Mouse (Mus musculus): ENCODE results near the gene Samhd1. TPM values are rescaled to one million over a fixed set of nuclear protein-coding genes. Genes with fewer than 3 reads are reported as not detected.

Samhd1 gene
- total and polyA plus RNA-seq, 3 experiments = 32.8 to 79.5 (median 67.9) TPM

DNA sequence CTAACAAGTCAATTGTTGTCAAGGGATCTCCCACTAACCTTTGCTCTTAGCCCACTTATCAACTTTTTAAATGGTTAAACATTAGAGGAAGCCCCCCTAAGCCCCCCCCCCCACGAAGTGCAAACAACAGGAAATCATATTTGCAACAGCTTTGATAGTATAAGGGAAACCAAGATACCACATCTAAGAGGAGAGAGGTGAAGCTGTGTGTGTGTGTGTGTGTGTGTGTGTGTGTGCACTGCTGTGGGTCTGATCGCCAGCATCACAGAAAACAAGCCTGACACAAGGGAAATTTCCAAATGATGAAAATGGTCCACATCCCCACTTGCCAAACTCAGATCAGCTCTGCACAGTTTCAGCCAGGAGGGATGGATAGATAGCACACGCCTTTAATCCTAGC lies 16.0 kb downstream of the Samhd1 start:
- no peak overlapping the region for H3K9ac ChIP-seq (ENCODE audit: insufficient read depth, low read depth)
- TF ChIP-seq ZNF384 (IDR thresholded peaks at IDR 0.05; ENCODE audit: low read depth, low read length) = no peak
- no peak for TF ChIP-seq SIN3A (IDR thresholded peaks at IDR 0.05; ENCODE audit: low read length)
- TF ChIP-seq KAT2A (IDR thresholded peaks at IDR 0.05; ENCODE audit: insufficient replicate concordance, low read length) = no peak
- no peak for TF ChIP-seq RAD21 (IDR thresholded peaks at IDR 0.05; ENCODE audit: low read depth, low read length)
- no peaks in the 10 kb centered on the region for H3K79me2 ChIP-seq (replicated peaks; ENCODE audit: control insufficient read depth, extremely low read depth, insufficient read depth, poor library complexity, severe bottlenecking)
- H3K36me3 ChIP-seq (replicated peaks in 1 of 2; ENCODE audit: control insufficient read depth in 1 of 2, insufficient read depth in 1 of 2, low read length in 1 of 2) = peaks cover 52 to 85% of the 10 kb centered on the region in 2 experiments
- H3K27me3 ChIP-seq (replicated peaks) = no peaks in the 10 kb centered on the region
- in situ Hi-C loops (cut with MboI; ENCODE audit: low pct_ligation_motif_present, low pct_unique_long_range_greater_than_20kb, low sequenced_read_pairs) = no loop called here
- no peak overlapping the region for H3K4me3 ChIP-seq (replicated peaks in 1 of 3; ENCODE audit: low read depth in 2 of 3, low read length in 2 of 3, poor library complexity in 1 of 3)
- DNase-seq (ENCODE audit: extremely low read depth) = no peak
- H3K4me2 ChIP-seq (ENCODE audit: insufficient read depth, low read depth, poor library complexity, severe bottlenecking) = no peak overlapping the region
- H3K4me1 ChIP-seq (ENCODE audit: control insufficient read depth in 1 of 2, insufficient read depth in 2 of 2) = no peaks in the 10 kb centered on the region
- H3K27ac ChIP-seq (ENCODE audit: insufficient read depth, low read depth) = no peak overlapping the region
- no peaks in the 10 kb centered on the region for H3K9me3 ChIP-seq (replicated peaks; ENCODE audit: low read length)
- dilution Hi-C loops (cut with MboI; ENCODE audit: extremely low pct_ligation_motif_present, extremely low pct_unique_long_range_greater_than_20kb, low sequenced_read_pairs) = no loop called here

DNA sequence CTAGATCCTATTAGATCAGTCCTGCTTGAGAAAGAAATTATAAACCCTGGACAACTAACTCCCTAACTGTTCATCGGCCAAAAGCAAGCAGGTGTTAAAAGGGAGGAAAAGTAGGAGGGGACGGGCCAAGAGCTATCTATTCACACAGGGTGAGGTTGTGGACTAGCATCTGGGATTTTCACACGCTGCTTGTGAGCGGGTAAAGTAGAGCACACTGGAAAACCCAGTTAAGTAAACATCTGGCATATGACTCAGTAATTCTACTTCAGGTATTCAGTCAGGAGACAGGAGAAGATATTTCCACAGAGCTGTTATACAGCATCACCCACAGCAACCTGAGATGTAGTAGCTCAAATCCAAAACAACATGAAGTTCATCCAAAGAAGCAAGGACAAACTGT lies 16.5 kb downstream of the Samhd1 start:
- Histone ChIP-seq H3K4me2 (ENCODE audit: insufficient read depth, low read depth, poor library complexity, severe bottlenecking) (no peak overlapping the region), H3K27ac (ENCODE audit: insufficient read depth, low read depth) (no peak overlapping the region), H3K79me2 (replicated peaks; ENCODE audit: control insufficient read depth, extremely low read depth, insufficient read depth, poor library complexity, severe bottlenecking) (no peaks in the 10 kb centered on the region), H3K9me3 (replicated peaks; ENCODE audit: low read length) (no peaks in the 10 kb centered on the region), H3K4me1 (ENCODE audit: control insufficient read depth in 1 of 2, insufficient read depth in 2 of 2) (no peaks in the 10 kb centered on the region), H3K4me3 (replicated peaks in 1 of 3; ENCODE audit: low read depth in 2 of 3, low read length in 2 of 3, poor library complexity in 1 of 3) (no peak overlapping the region), H3K27me3 (replicated peaks) (no peaks in the 10 kb centered on the region), H3K36me3 (replicated peaks in 1 of 2; ENCODE audit: control insufficient read depth in 1 of 2, insufficient read depth in 1 of 2, low read length in 1 of 2) (peaks cover 55 to 85% of the 10 kb centered on the region in 2 experiments), H3K9ac (ENCODE audit: insufficient read depth, low read depth) (no peak overlapping the region)
- no peak for DNase-seq (ENCODE audit: extremely low read depth)
- dilution Hi-C loops (cut with MboI; ENCODE audit: extremely low pct_ligation_motif_present, extremely low pct_unique_long_range_greater_than_20kb, low sequenced_read_pairs) (no loop called here), in situ Hi-C loops (cut with MboI; ENCODE audit: low pct_ligation_motif_present, low pct_unique_long_range_greater_than_20kb, low sequenced_read_pairs) (no loop called here)
- TF ChIP-seq POLR2A (IDR thresholded peaks at IDR 0.05; ENCODE audit: low read depth, low read length) (no peak), SMC3 (IDR thresholded peaks at IDR 0.05; ENCODE audit: low read depth, low read length) (no peak), HCFC1 (IDR thresholded peaks at IDR 0.05; ENCODE audit: low read depth, low read length) (no peak), ETS1 (conservative IDR thresholded peaks at IDR 0.05; ENCODE audit: low read depth, low read length) (no peak), ZNF384 (IDR thresholded peaks at IDR 0.05; ENCODE audit: low read depth, low read length) (no peak), SIN3A (IDR thresholded peaks at IDR 0.05; ENCODE audit: low read length) (no peak)

DNA sequence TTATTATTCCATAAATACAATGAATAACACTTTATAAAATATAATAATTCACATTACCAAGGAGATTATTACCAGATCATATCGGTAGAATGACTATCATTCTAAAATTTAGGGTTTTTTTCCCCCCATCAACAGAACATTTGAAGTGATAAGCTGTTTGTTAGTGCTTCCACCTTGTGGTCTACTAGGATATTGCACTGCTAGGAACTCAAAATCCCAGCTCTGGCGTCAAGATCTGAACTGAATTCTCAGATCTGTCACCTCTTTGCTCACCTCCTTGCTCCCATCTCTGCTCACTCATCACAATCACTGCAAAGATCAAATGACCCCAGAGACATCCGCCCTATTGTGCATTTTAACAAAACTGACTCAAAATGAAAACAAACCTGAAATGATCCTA lies 18.1 kb downstream of the Samhd1 start:
- DNase-seq (ENCODE audit: extremely low read depth) = peak; percentile 69
- Histone ChIP-seq H3K4me2 (ENCODE audit: insufficient read depth, low read depth, poor library complexity, severe bottlenecking) (no peak overlapping the region), H3K4me1 (ENCODE audit: control insufficient read depth in 1 of 2, insufficient read depth in 2 of 2) (peaks cover 2 to 9% of the 10 kb centered on the region in 2 experiments; a peak in 3 of 4 replicates), H3K9me3 (replicated peaks; ENCODE audit: low read length) (no peaks in the 10 kb centered on the region), H3K9ac (ENCODE audit: insufficient read depth, low read depth) (no peak overlapping the region), H3K4me3 (replicated peaks in 1 of 3; ENCODE audit: low read depth in 2 of 3, low read length in 2 of 3, poor library complexity in 1 of 3) (no peak overlapping the region), H3K36me3 (replicated peaks in 1 of 2; ENCODE audit: control insufficient read depth in 1 of 2, insufficient read depth in 1 of 2, low read length in 1 of 2) (peaks cover 56 to 83% of the 10 kb centered on the region in 2 experiments), H3K27me3 (replicated peaks) (no peaks in the 10 kb centered on the region), H3K27ac (ENCODE audit: insufficient read depth, low read depth) (no peak overlapping the region), H3K79me2 (replicated peaks; ENCODE audit: control insufficient read depth, extremely low read depth, insufficient read depth, poor library complexity, severe bottlenecking) (no peaks in the 10 kb centered on the region)
- in situ Hi-C loops (cut with MboI; ENCODE audit: low pct_ligation_motif_present, low pct_unique_long_range_greater_than_20kb, low sequenced_read_pairs) (no loop called here), dilution Hi-C loops (cut with MboI; ENCODE audit: extremely low pct_ligation_motif_present, extremely low pct_unique_long_range_greater_than_20kb, low sequenced_read_pairs) (no loop called here)
- no peak for TF ChIP-seq ZMIZ1 (IDR thresholded peaks at IDR 0.05; ENCODE audit: low read depth, low read length)
- TF ChIP-seq CTCF (conservative IDR thresholded peaks at IDR 0.05 in 1 of 2, IDR thresholded peaks at IDR 0.05 in 1 of 2; ENCODE audit: low read depth in 2 of 2, low read length in 2 of 2) = peak; percentile 71 to 77
- TF ChIP-seq RAD21 (IDR thresholded peaks at IDR 0.05; ENCODE audit: low read depth, low read length) = peak; percentile 62
- TF ChIP-seq SMC3 (IDR thresholded peaks at IDR 0.05; ENCODE audit: low read depth, low read length) = peak; percentile 50

Measured in CH12.LX (cell line).